Mouse (Mus musculus) mature B cell (primary cell): ENCODE measurements around the gene Mllt6.

Experiments used
- in situ Hi-C: fragments of 300-500 bp; cut with MboI; formaldehyde crosslinking; loops from 2 replicates; pipeline ENCODE4 v1.14.3; 2019

Gene Mllt6

GRCm38 (mm10) chr11:97666794-97667193, 3.6 kb downstream of the Mllt6 start:
- in situ Hi-C loops, result no loop called here

- in situ Hi-C loops, result no loop called here
Observed at GRCm38 (mm10) chr11:97668160-97668559, 4.9 kb downstream of the Mllt6 start.

DNA sequence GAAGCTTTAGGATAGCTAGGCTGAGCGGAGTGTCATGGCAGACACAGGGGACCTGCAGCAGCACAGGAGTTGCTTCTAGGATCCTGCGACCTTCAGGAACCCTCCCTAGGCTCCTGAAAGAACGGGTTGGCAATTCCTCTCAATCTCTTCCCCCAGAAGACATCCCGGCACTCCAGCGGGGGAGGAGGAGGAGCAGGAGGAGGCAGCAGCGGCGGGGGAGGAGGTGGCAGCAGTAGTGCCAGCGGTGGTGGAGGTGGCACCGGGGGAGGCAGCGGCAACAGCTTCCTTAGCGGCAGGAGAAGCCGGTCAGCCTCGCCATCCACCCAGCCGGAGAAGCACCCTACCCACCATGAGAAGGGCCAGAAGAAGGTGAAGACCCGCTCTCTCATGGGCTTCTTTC, 6.1 kb downstream of the Mllt6 start:
- in situ Hi-C loops, result no loop called here

GRCm38 (mm10) chr11:97669829-97670228, 6.6 kb downstream of the Mllt6 start:
- in situ Hi-C loops, result no loop called here

GRCm38 (mm10) chr11:97670234-97671176, 7.3 kb downstream of the Mllt6 start:
- in situ Hi-C loops, result no loop called here

- in situ Hi-C loops, result no loop called here
Observed at GRCm38 (mm10) chr11:97671177-97671527, 7.9 kb downstream of the Mllt6 start.

DNA sequence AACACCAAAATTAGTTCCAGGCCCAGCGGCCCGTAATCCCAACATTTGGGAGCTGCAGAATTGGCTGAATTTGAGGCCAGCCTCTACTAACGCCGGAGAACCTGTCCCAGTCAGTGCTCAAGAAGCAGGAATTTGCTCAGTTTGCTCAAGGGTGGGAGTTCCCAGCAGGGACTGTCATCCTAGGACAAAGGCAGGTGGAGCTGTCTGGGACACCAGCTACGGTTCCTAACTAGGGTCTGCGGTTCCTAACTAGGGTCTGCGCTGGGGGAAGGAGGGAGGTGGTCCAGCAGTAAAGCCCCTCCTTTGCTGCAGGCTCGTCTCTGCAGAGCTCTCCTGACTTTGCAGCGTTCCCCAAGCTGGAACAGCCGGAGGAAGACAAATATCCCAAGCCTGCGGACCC, 9.9 kb downstream of the Mllt6 start:
- in situ Hi-C loops, result no loop called here

GRCm38 (mm10) chr11:97676050-97676754, 13.0 kb downstream of the Mllt6 start:
- in situ Hi-C loops, result no loop called here

DNA sequence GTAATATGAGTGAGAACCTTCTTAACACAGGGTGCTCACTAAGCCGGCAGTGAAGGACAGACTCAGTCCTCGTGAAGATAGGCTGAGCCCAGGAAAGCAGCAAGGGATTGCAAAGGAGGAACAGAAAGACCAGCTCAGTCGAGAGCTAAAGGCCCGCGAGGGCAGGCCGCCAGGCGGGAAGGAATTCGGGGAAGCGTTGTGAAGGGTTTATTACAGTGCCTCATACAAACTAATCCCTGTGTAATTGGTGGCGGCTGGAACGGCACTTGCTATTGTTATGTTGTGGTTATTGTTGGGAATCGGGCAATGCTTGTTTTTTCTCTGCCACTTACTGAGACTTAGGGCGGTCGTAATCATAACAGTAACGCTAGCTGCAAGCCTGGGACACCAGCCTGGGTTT, 14.2 kb downstream of the Mllt6 start:
- in situ Hi-C loops, result no loop called here

DNA sequence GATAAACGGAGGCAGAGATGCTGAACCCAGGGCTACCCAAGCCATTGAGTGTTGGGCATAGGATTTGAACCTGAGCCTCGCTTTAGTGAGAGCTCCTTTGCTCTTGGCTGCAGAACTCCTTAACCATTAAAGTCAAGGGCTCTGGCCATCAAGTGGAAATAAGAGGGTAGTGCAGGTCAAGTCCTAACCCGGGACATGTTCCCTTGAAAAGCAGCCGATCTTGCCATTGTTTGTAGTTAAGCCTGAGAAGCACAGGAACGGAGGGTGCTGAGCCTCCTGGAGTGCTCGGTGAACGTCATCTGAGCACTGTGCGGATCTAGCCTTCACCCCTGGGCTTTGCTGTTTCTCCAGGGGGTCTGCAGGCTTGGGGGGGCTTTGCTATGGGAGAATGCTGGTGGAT, 14.6 kb downstream of the Mllt6 start:
- in situ Hi-C loops, result no loop called here

DNA sequence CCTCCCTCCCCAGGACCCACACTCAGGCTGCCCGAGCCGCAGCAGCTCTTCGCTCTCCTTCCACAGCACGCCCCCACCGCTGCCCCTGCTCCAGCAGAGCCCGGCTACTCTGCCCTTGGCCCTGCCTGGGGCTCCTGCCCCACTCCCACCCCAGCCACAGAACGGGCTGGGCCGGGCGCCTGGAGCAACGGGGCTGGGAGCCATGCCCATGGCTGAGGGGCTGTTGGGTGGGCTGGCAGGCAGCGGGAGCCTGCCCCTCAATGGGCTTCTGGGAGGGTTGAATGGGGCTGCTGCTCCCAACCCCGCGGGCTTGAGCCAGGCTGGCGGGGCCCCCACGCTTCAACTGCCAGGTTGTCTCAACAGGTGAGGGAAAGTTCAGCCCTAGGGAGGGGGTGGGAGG, 15.1 kb downstream of the Mllt6 start:
- in situ Hi-C loops, result no loop called here

GRCm38 (mm10) chr11:97680430-97680829, 17.2 kb downstream of the Mllt6 start:
- in situ Hi-C loops, result loop anchor here (5.0 kb wide), 1 partner anchor 33 kb away; no protein-coding TSS in a partner anchor

- in situ Hi-C loops, result loop anchor here (5.0 kb wide), 1 partner anchor 35 kb away; no protein-coding TSS in a partner anchor
Observed at GRCm38 (mm10) chr11:97682504-97683055, 19.4 kb downstream of the Mllt6 start.

GRCm38 (mm10) chr11:97684063-97684680, 21.0 kb downstream of the Mllt6 start:
- in situ Hi-C loops, result loop anchor here (5.0 kb wide), 1 partner anchor 37 kb away; no protein-coding TSS in a partner anchor

- in situ Hi-C loops, result loop anchor here (5.0 kb wide), 1 partner anchor 37 kb away; no protein-coding TSS in a partner anchor
Observed at GRCm38 (mm10) chr11:97684766-97685165, 21.6 kb downstream of the Mllt6 start.

- in situ Hi-C loops, result no loop called here
Observed at GRCm38 (mm10) chr11:97685613-97686321, 22.6 kb downstream of the Mllt6 start, which contains the start of gene Cisd3. TSS of gene Cisd3 (plus strand) at chr11:97685826.

DNA sequence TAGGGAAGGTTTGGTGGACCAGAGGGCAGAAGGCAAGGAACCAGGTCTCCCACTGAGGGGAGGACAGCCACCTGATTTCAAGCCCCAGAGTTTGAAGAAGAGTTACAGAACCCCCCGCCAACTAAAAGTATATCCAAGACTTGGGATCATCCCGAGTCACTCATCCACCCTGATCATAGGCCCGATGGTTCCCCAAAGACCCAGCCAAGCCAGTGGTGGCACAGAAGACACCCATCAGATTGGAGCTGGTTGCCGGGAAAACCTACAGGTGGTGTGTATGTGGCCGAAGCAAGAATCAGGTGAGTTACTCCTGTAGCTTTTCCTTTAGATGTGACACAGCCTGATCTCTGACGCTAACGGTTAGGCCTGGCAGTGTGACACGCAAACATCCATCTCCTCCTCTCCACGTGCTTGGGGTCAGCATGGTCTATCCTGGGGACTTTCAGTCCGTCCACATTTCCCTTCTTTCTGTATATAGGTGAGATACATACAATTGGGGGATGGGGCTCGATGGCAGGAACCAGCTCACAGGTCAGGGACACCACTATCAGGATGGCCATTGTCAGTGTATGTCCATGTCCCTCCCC, 23.2 kb downstream of the Mllt6 start:
- in situ Hi-C loops, result no loop called here

DNA sequence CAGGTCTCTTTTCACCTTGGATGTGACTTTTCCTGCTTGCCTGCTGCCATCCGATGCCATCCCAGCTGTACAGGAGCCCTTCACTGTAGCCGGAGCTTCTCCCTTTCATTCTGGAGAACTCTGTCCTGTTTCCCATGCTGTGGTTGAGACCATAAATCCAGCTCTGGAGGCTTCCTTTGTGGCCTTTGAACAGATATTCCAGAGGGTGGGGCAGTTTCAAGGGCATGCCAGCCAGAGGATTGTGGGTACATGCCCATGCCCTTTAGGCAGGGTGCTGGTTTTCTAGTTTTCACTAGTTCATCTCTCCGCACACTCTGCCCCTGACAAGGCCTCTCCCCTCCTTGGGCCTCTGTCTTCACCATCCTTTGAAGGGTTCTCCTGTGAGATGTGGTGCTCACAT, 23.8 kb downstream of the Mllt6 start:
- in situ Hi-C loops, result no loop called here

DNA sequence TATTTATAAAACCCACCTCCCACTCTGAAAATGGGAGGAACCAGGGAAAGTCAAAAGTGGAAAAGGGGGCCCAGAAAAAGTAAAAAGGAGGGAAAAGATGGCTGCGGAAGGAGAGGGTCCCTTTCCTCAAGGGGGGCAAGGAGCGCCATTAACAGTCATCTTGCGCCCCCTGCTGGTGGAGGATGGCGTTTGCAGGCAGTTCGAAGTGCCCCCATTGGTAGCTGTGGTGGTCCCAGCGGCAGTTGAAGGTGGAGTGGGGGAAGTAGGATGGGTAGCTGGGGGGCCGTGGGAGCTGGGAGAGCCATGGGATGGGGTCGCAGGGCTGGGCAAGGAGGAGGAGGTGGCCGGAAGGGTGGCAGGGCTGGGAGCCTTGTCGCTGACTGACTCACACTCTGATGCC, 26.6 kb downstream of the Mllt6 start:
- in situ Hi-C loops, result no loop called here

DNA sequence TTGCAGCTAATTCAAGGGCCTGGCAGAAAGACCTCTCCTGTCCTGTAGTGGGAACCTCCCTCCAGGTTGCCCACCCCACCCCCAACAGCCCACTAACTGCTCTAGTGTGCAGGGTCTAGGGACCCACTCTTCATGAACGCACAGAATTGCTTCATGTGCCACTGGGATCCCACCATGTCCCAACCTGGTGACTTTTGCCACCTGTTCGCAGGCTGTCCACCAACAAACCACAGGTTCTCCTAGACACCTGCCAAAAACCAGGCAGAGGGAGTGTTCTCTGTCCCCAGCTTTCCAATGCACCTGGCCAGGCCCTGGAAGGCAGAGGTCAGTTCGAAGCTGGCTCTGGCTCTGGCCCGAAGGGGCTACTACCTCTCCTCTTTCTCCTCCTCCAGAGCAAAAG, 31.2 kb downstream of the Mllt6 start:
- in situ Hi-C loops, result no loop called here
